Mouse (Mus musculus) heart, adult 2 months (tissue): ENCODE measurements at regions not wholly inside any gene's neighbourhood (a gene's known extent, or its start where the extent isn't known, plus 50 kb on each side); places are given as distances from the start of the nearest gene placed in this dataset.

Experiments used
- DNase-seq, 2 experiments: peaks; one replicate each; pipeline ENCODE4 v3.0.0; 2021
- H3K27ac ChIP-seq: fragments of 200-600 bp; 2 replicates; pipeline ENCODE4 v1.8.1; 2022
- H3K27me3 ChIP-seq: fragments of 200-500 bp; 2 replicates; pipeline ENCODE4 v1.6.1; 2012; ENCODE audit warnings: mild to moderate bottlenecking, low read length, inconsistent platforms, mixed read lengths; ENCODE audit not compliant: control insufficient read depth, insufficient read depth
- H3K36me3 ChIP-seq: fragments of 200-500 bp; 2 replicates; pipeline ENCODE4 v1.6.1; 2012; ENCODE audit warnings: low read length, inconsistent platforms; ENCODE audit not compliant: control insufficient read depth, insufficient read depth
- H3K4me1 ChIP-seq: fragments of 200-500 bp; 2 replicates; pipeline ENCODE4 v1.6.1; 2011; ENCODE audit warnings: low read length; ENCODE audit not compliant: control insufficient read depth, insufficient read depth
- H3K4me3 ChIP-seq: fragments of 200-600 bp; 2 replicates; pipeline ENCODE4 v1.8.1; 2022
- H3K79me2 ChIP-seq: fragments of 200-500 bp; replicated peaks from 2 replicates; pipeline ENCODE4 v1.6.1; 2012; ENCODE audit warnings: mild to moderate bottlenecking, inconsistent platforms, low read length, moderate library complexity, mixed read lengths; ENCODE audit not compliant: control insufficient read depth, insufficient read depth
- H3K9ac ChIP-seq: fragments of 200-500 bp; 2 replicates; pipeline ENCODE4 v1.6.1; 2012; ENCODE audit warnings: low read depth, mild to moderate bottlenecking, control low read depth, inconsistent platforms, low read length, mixed read lengths
- CTCF ChIP-seq: fragments of 200-600 bp; IDR thresholded peaks from 2 replicates; pipeline ENCODE4 v1.8.1; 2022; ENCODE audit warnings: antibody characterized with exemption, mild to moderate bottlenecking, moderate library complexity
- EP300 ChIP-seq: fragments of 200-500 bp; IDR thresholded peaks from 2 replicates; pipeline ENCODE4 v1.6.1; 2011; ENCODE audit warnings: low read depth, low read length, control low read depth; ENCODE audit not compliant: insufficient read depth
- POLR2A ChIP-seq: fragments of 200-500 bp; IDR thresholded peaks from 2 replicates; pipeline ENCODE4 v1.6.1; 2011; ENCODE audit warnings: mild to moderate bottlenecking, low read depth, low read length, control low read depth; ENCODE audit not compliant: insufficient read depth
- WGBS: fragments of 180-500 bp; shearing (Covaris S2); methylation state at CpG from one replicate; pipeline ENCODE4 v1.1.7; 2018; 5-methylcytosine and 5-hydroxymethylcytosine counted together
- intact Hi-C: fragments of 180-260 bp; cut with DNase I; formaldehyde crosslinking; loops from one replicate; pipeline ENCODE4 v1.15.1; 2025

DNA sequence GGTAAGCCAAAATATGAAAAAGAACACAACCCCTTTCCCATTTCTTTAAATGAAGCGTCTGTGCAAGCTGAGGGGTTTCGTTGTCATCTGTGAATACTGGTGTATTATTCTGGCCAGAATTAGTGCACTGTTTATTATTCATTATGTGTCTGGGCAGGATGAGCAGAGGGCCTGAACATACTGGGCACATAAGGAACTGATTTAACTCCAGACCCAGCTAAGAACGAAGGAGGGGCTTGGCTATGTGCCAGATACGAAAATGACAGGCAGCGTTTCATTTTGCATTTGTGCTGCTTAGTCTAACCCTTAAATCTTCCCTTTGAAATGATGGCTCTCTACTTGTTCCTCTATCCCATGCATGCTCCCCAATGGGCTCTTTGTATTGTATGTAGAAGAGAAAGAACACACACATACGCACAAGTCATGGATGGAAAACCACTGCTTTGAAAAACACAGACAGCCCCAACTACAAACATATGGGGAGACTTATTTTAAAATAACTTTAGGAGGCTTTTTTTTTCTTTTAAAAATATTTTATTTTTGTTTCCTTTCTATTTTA, 213.4 kb upstream of the Dcn start:
- Histone ChIP-seq H3K27ac (no peak overlapping the region), H3K36me3 (no peaks in the 10 kb centered on the region), H3K4me3 (no peak overlapping the region), H3K9ac (no peak overlapping the region), H3K27me3 (no peaks in the 10 kb centered on the region), H3K4me1 (no peaks in the 10 kb centered on the region), H3K79me2 (no peaks in the 10 kb centered on the region)
- intact Hi-C loops = no loop called here
- 66% methylated on average over 6 of the region's 6 CpGs for WGBS
- DNase-seq = no peak
- no peak for TF ChIP-seq CTCF
- TF ChIP-seq EP300 = no peak
- no peak for TF ChIP-seq POLR2A

- H3K9ac ChIP-seq = no peak overlapping the region
- no peak overlapping the region for H3K4me3 ChIP-seq
- no peak for DNase-seq
- no peak overlapping the region for H3K27ac ChIP-seq
- no peak for TF ChIP-seq EP300
- H3K36me3 ChIP-seq = no peaks in the 10 kb centered on the region
- no peaks in the 10 kb centered on the region for H3K79me2 ChIP-seq
- no peaks in the 10 kb centered on the region; the same call in 1 of the 2 replicates for H3K4me1 ChIP-seq
- WGBS = 27% methylated on average over 2 of the region's 2 CpGs
- no peaks in the 10 kb centered on the region for H3K27me3 ChIP-seq
- intact Hi-C loops = no loop called here
Observed at GRCm38 (mm10) chr10:97282416-97282815, 197.0 kb upstream of the Dcn start.

DNA sequence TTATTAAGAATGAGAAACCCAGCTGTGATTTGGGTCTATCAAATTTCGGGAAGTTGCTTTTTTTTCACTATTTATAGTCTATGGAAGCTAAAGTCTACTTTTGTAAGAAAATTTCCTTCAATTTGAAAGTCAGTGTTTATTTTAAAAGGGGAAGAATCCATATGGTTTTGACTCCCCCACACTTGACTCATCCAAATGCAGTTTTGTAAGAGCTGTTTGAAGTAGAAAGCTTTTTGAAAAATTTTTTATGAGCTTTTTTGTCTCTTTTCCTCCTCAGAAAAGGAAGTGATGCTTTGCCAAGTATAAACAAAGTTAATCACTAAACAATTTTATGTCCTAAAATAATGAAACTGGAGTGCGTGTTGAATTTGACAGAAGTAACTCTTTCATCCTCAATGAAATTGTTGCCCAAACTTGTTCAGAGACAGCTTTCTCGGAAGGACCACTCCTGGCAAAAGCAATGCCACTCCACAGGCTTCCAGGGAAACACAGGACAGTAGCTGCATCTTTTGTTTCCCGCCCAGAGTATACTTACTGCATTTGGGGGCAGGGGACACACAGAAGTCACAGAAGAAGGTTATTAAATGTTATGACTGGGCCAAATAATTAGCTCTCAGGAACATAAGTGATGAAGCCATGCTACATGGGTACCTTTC, 196.4 kb upstream of the Dcn start:
- Histone ChIP-seq H3K4me1 (no peaks in the 10 kb centered on the region; the same call in 1 of the 2 replicates), H3K27me3 (no peaks in the 10 kb centered on the region), H3K9ac (no peak overlapping the region), H3K4me3 (no peak overlapping the region), H3K79me2 (no peaks in the 10 kb centered on the region), H3K27ac (no peak overlapping the region), H3K36me3 (no peaks in the 10 kb centered on the region)
- intact Hi-C loops = no loop called here
- no peak for TF ChIP-seq POLR2A
- no peak for TF ChIP-seq EP300
- TF ChIP-seq CTCF = no peak
- no peak for DNase-seq
- WGBS = 38% methylated on average over 4 of the region's 4 CpGs

GRCm38 (mm10) chr10:97304791-97305355, 174.5 kb upstream of the Dcn start:
- Histone ChIP-seq H3K4me3 (no peak overlapping the region), H3K4me1 (no peaks in the 10 kb centered on the region), H3K27me3 (no peaks in the 10 kb centered on the region), H3K27ac (no peak overlapping the region), H3K36me3 (no peaks in the 10 kb centered on the region), H3K9ac (no peak overlapping the region), H3K79me2 (no peaks in the 10 kb centered on the region)
- no peak for DNase-seq
- TF ChIP-seq CTCF = no peak
- WGBS = 77% methylated on average over 3 of the region's 3 CpGs
- intact Hi-C loops = no loop called here

DNA sequence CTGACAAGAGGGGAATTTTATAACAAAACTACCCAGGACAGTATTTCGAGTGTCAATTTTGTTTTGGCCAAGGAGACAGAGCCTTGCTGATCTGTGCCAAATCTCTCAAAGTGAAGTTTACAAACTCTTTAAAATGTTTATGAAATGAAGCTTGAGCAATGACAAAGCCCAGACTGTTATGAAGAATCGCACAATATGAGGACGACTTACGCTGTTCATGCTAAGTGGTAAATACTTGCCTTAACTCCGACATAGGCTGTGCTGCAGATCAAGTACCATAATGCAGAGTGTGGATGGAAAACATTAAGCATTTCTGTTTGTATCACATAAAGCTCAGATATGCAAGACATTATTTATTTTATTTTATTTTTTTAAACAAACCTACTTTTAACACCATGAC, 169.8 kb upstream of the Dcn start:
- 83% methylated on average over 5 of the region's 5 CpGs for WGBS
- Histone ChIP-seq H3K27me3 (no peaks in the 10 kb centered on the region), H3K36me3 (no peaks in the 10 kb centered on the region), H3K79me2 (no peaks in the 10 kb centered on the region), H3K27ac (no peak overlapping the region), H3K9ac (no peak overlapping the region), H3K4me3 (no peak overlapping the region), H3K4me1 (no peaks in the 10 kb centered on the region)
- intact Hi-C loops = no loop called here
- no peak for DNase-seq
- TF ChIP-seq EP300 (no peak), POLR2A (no peak), CTCF (no peak)

GRCm38 (mm10) chr10:97312509-97312908, 166.9 kb upstream of the Dcn start:
- Histone ChIP-seq H3K36me3 (no peaks in the 10 kb centered on the region), H3K9ac (peak overlapping the region; percentile 35; the same call in 1 of the 2 replicates), H3K4me1 (no peaks in the 10 kb centered on the region), H3K79me2 (no peaks in the 10 kb centered on the region), H3K27ac (peak overlapping the region; percentile 97), H3K27me3 (no peaks in the 10 kb centered on the region), H3K4me3 (peak overlapping the region; percentile 37; the same call in 1 of the 2 replicates)
- TF ChIP-seq EP300 (no peak), POLR2A (no peak), CTCF (no peak)
- 27% methylated on average over 12 of the region's 12 CpGs for WGBS
- intact Hi-C loops = loop anchor here (5.0 to 10.0 kb wide), 3 partner anchors 558 to 978 kb away; partner anchors contain the start of gene Btg1
- no peak for DNase-seq
